Mouse (Mus musculus) embryo, embryonic 10.5 days (tissue): ENCODE results near the gene Parp8.
"Not testable (repeated sequence)": the region's sequence is repeated elsewhere in the genome, so short reads cannot be mapped to it uniquely, and the experiment has no call there.

Experiments
- DNase-seq: peaks from one replicate; pipeline ENCODE4 v3.0.0-alpha.2; 2015; ENCODE audit warnings: low spot score

The Parp8 gene

GRCm38 (mm10) chr13:116962480-116963462, 62.6 kb downstream of the Parp8 start:
- DNase-seq = no peak

GRCm38 (mm10) chr13:116958776-116959589, 66.4 kb downstream of the Parp8 start:
- DNase-seq = no peak

GRCm38 (mm10) chr13:116957577-116957976, 67.8 kb downstream of the Parp8 start:
- DNase-seq = no peak

- no peak for DNase-seq
Observed at GRCm38 (mm10) chr13:116951336-116951735, 74.0 kb downstream of the Parp8 start.

- no peak for DNase-seq
Observed at GRCm38 (mm10) chr13:116949527-116949926, 75.8 kb downstream of the Parp8 start.

GRCm38 (mm10) chr13:116949056-116949455, 76.3 kb downstream of the Parp8 start:
- no peak for DNase-seq

GRCm38 (mm10) chr13:116948299-116948659, 77.1 kb downstream of the Parp8 start:
- no peak for DNase-seq

GRCm38 (mm10) chr13:116947611-116948298, 77.6 kb downstream of the Parp8 start:
- no peak for DNase-seq

- DNase-seq = no peak
Observed at GRCm38 (mm10) chr13:116946566-116946965, 78.8 kb downstream of the Parp8 start.

GRCm38 (mm10) chr13:116941280-116942015, 83.9 kb downstream of the Parp8 start:
- peak; percentile 5 for DNase-seq

GRCm38 (mm10) chr13:116940761-116941160, 84.6 kb downstream of the Parp8 start:
- DNase-seq = no peak

GRCm38 (mm10) chr13:116937019-116937418, 88.3 kb downstream of the Parp8 start:
- not testable (repeated sequence) for DNase-seq

- DNase-seq = no peak
Observed at GRCm38 (mm10) chr13:116917387-116917930, 107.9 kb downstream of the Parp8 start.

- no peak for DNase-seq
Observed at GRCm38 (mm10) chr13:116908284-116908683, 117.1 kb downstream of the Parp8 start.

- DNase-seq = no peak
Observed at GRCm38 (mm10) chr13:116903394-116903793, 121.9 kb downstream of the Parp8 start.

- DNase-seq = no peak
Observed at GRCm38 (mm10) chr13:116898395-116898794, 126.9 kb downstream of the Parp8 start.

GRCm38 (mm10) chr13:116897711-116898110, 127.6 kb downstream of the Parp8 start:
- DNase-seq = no peak

GRCm38 (mm10) chr13:116884422-116884942, 140.9 kb downstream of the Parp8 start:
- DNase-seq = no peak

- no peak for DNase-seq
Observed at GRCm38 (mm10) chr13:116882226-116882625, 143.1 kb downstream of the Parp8 start.

GRCm38 (mm10) chr13:116879580-116880192, 145.7 kb downstream of the Parp8 start:
- no peak for DNase-seq
